Mouse (Mus musculus): ENCODE measurements around the gene Gdap2. TPM values are rescaled to one million over a fixed set of nuclear protein-coding genes. Genes with fewer than 3 reads are reported as not detected.

Gdap2 gene
- polyA plus RNA-seq, 1 experiment, result 21.0 TPM

GRCm38 (mm10) chr3:100180471-100180870 lies 18.3 kb downstream of the Gdap2 start:
- H3K4me3 ChIP-seq (ENCODE audit: insufficient read depth, low read length), result no peak overlapping the region
- H3K4me1 ChIP-seq (ENCODE audit: control insufficient read depth, insufficient read depth, low read length), result peaks cover 2% of the 10 kb centered on the region
- TF ChIP-seq CTCF (IDR thresholded peaks at IDR 0.05; ENCODE audit: borderline replicate concordance, insufficient read depth, low read length), result no peak
- no peak for TF ChIP-seq POLR2A (IDR thresholded peaks at IDR 0.05; ENCODE audit: low read depth, low read length)
- no peak overlapping the region for H3K27ac ChIP-seq (ENCODE audit: insufficient read depth, low read length)

DNA sequence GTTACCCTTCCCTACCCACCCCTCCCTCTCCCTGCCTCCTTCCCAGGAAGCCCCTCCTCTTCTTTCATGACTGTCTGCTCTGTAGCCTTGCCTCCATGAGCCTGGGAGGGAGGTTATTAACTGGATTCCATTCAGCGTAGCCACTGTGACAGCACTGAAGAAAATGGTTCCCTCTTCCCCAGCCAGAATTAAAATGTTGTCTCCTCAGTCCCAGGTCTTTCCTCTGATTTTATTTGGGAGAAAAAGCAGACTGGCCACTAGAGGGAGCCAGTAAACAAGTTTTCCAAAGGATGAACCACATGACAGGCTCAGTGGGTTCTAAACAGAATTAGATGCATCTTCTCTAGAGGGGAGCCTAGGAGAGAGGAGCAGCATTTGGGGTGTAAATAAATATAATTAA lies 27.3 kb downstream of the Gdap2 start:
- H3K4me3 ChIP-seq (ENCODE audit: insufficient read depth, low read length), result no peak overlapping the region
- no peak overlapping the region for H3K27ac ChIP-seq (ENCODE audit: insufficient read depth, low read length)
- TF ChIP-seq CTCF (IDR thresholded peaks at IDR 0.05; ENCODE audit: borderline replicate concordance, insufficient read depth, low read length) (no peak), POLR2A (IDR thresholded peaks at IDR 0.05; ENCODE audit: low read depth, low read length) (no peak)
- no peaks in the 10 kb centered on the region for H3K4me1 ChIP-seq (ENCODE audit: control insufficient read depth, insufficient read depth, low read length)

DNA sequence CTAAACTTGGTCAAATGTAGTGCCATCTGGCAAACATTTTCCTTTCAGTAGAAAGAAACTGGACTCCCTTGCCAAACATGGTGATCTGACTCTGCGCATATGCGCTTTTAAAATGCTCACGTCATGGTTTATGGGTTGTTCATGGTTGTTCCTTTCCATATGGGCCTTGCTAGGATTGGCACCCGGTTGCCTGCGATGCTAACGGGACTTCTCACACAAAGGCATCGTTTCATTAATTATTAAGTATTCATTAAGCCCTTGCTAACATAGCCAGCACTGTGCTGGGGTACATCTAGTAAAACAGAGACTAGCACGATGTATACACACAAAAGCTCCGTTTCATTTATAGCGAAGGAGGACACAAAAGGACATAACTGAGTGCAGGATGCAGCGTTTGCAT lies 27.7 kb downstream of the Gdap2 start:
- H3K4me1 ChIP-seq (ENCODE audit: control insufficient read depth, insufficient read depth, low read length), result no peaks in the 10 kb centered on the region
- no peak overlapping the region for H3K4me3 ChIP-seq (ENCODE audit: insufficient read depth, low read length)
- TF ChIP-seq CTCF (IDR thresholded peaks at IDR 0.05; ENCODE audit: borderline replicate concordance, insufficient read depth, low read length) (no peak), POLR2A (IDR thresholded peaks at IDR 0.05; ENCODE audit: low read depth, low read length) (no peak)
- no peak overlapping the region for H3K27ac ChIP-seq (ENCODE audit: insufficient read depth, low read length)

GRCm38 (mm10) chr3:100194210-100194609 lies 32.0 kb downstream of the Gdap2 start:
- Histone ChIP-seq H3K4me3 (ENCODE audit: insufficient read depth, low read length) (no peak overlapping the region), H3K4me1 (ENCODE audit: control insufficient read depth, insufficient read depth, low read length) (no peaks in the 10 kb centered on the region), H3K27ac (ENCODE audit: insufficient read depth, low read length) (no peak overlapping the region)
- TF ChIP-seq POLR2A (IDR thresholded peaks at IDR 0.05; ENCODE audit: low read depth, low read length) (no peak), CTCF (IDR thresholded peaks at IDR 0.05; ENCODE audit: borderline replicate concordance, insufficient read depth, low read length) (no peak)

DNA sequence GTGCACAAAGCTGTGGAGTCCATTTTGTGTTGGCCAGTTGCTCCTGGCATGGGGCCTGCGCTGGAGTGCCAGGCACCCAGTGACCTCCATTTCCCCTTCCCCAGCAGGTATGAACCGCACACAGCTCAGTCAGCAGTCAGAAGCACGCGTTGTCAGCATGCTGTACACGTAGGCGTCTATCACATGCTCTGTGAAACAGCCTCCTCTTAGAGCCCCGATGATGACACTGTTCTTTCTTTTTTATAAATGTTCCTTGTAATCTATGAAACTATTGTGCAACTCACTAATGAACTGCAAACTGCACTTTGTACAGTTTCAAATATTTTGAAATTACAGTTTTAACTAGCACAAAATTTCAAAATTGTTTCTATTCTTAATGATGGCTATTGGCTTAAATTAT lies 39.4 kb downstream of the Gdap2 start:
- TF ChIP-seq CTCF (IDR thresholded peaks at IDR 0.05; ENCODE audit: borderline replicate concordance, insufficient read depth, low read length) (no peak), POLR2A (IDR thresholded peaks at IDR 0.05; ENCODE audit: low read depth, low read length) (no peak)
- Histone ChIP-seq H3K27ac (ENCODE audit: insufficient read depth, low read length) (no peak overlapping the region), H3K4me1 (ENCODE audit: control insufficient read depth, insufficient read depth, low read length) (no peaks in the 10 kb centered on the region), H3K4me3 (ENCODE audit: insufficient read depth, low read length) (no peak overlapping the region)

DNA sequence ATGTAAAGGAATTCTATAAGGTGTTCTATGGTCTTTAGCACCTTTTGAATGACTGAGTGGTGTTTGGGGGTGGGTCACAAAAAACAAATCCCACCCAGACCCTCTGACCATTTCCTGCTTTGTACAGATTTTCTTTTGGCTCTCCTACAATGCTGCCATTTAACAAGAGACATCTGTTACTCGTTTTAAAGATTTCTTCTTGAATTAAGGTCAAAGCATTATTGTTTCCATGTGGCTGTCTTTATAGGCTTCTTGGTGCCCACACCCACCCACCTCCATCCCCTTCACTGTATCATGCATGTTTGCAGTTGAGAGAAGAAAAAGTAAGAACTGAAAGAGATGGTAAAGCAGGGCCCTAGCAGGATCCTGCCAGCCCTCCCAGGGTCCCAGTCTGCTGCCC lies 44.8 kb downstream of the Gdap2 start:
- TF ChIP-seq POLR2A (IDR thresholded peaks at IDR 0.05; ENCODE audit: low read depth, low read length), result no peak
- no peak for TF ChIP-seq CTCF (IDR thresholded peaks at IDR 0.05; ENCODE audit: borderline replicate concordance, insufficient read depth, low read length)
- Histone ChIP-seq H3K4me3 (ENCODE audit: insufficient read depth, low read length) (no peak overlapping the region), H3K4me1 (ENCODE audit: control insufficient read depth, insufficient read depth, low read length) (no peaks in the 10 kb centered on the region), H3K27ac (ENCODE audit: insufficient read depth, low read length) (no peak overlapping the region)

DNA sequence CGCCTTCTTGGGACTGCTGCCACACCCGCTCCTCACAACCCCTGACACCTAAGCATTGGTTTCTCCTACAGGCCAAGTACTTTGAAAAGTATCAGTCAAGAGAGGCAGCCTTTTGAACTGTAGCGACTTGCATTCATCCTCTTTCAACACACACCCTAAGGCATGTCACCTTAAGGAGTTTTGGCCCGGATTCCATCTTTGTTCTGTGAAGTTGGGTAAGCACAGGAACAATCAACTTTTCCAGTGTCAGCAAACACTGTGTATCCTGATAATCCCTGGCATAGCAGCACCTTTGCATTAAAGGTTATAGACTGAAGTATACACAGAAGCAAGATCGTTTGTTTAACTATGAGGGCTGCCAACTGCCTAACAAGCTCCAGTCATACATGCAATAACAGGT lies 53.3 kb downstream of the Gdap2 start:
- TF ChIP-seq CTCF (IDR thresholded peaks at IDR 0.05; ENCODE audit: borderline replicate concordance, insufficient read depth, low read length) (no peak), POLR2A (IDR thresholded peaks at IDR 0.05; ENCODE audit: low read depth, low read length) (no peak)
- Histone ChIP-seq H3K4me1 (ENCODE audit: control insufficient read depth, insufficient read depth, low read length) (no peaks in the 10 kb centered on the region), H3K4me3 (ENCODE audit: insufficient read depth, low read length) (no peak overlapping the region), H3K27ac (ENCODE audit: insufficient read depth, low read length) (no peak overlapping the region)

GRCm38 (mm10) chr3:100225326-100225959 lies 63.3 kb downstream of the Gdap2 start:
- no peak for TF ChIP-seq POLR2A (IDR thresholded peaks at IDR 0.05; ENCODE audit: low read depth, low read length)
- Histone ChIP-seq H3K27ac (ENCODE audit: insufficient read depth, low read length) (no peak overlapping the region), H3K4me3 (ENCODE audit: insufficient read depth, low read length) (no peak overlapping the region), H3K4me1 (ENCODE audit: control insufficient read depth, insufficient read depth, low read length) (peaks cover 24% of the 10 kb centered on the region)

DNA sequence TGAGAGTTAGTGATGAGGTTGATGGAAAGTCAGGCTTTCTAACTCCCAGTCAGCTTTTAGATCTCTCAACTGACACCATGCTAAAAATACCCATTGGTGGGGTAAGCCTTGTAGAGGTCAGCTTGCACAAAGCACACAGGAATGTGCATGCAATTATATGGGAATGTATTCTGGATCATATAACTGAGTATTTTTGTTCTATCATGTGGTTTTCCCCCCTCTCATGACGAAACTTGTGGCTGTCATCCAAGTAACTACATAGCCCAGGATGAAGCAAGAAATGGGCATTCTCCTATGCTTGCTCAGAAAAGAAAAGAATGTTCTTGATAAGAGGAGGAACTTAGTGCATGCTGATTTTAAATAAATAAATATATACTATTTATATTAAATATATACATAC lies 65.3 kb downstream of the Gdap2 start:
- H3K27ac ChIP-seq (ENCODE audit: insufficient read depth, low read length), result peak overlapping the region; percentile 94
- peaks cover 24% of the 10 kb centered on the region for H3K4me1 ChIP-seq (ENCODE audit: control insufficient read depth, insufficient read depth, low read length)
- no peak for TF ChIP-seq POLR2A (IDR thresholded peaks at IDR 0.05; ENCODE audit: low read depth, low read length)
- TF ChIP-seq CTCF (IDR thresholded peaks at IDR 0.05; ENCODE audit: borderline replicate concordance, insufficient read depth, low read length), result no peak
- H3K4me3 ChIP-seq (ENCODE audit: insufficient read depth, low read length), result no peak overlapping the region

- no peak for TF ChIP-seq POLR2A (IDR thresholded peaks at IDR 0.05; ENCODE audit: low read depth, low read length)
- TF ChIP-seq CTCF (IDR thresholded peaks at IDR 0.05; ENCODE audit: borderline replicate concordance, insufficient read depth, low read length), result no peak
- Histone ChIP-seq H3K27ac (ENCODE audit: insufficient read depth, low read length) (no peak overlapping the region), H3K4me1 (ENCODE audit: control insufficient read depth, insufficient read depth, low read length) (peaks cover 24% of the 10 kb centered on the region), H3K4me3 (ENCODE audit: insufficient read depth, low read length) (no peak overlapping the region)
Observed at GRCm38 (mm10) chr3:100228981-100229380, 66.8 kb downstream of the Gdap2 start.
